Mouse (Mus musculus): ENCODE data around the gene Tmem151b. TPM values are rescaled to one million over a fixed set of nuclear protein-coding genes. Genes with fewer than 3 reads are reported as not detected.

Tmem151b gene
- polyA plus RNA-seq, 1 experiment = not detected

GRCm38 (mm10) chr17:45526571-45526970, 22.9 kb downstream of the Tmem151b start:
- H3K27me3 ChIP-seq (ENCODE audit: control insufficient read depth) = peaks cover 59% of the 10 kb centered on the region
- H3K4me3 ChIP-seq (replicated peaks) = no peak overlapping the region
- TF ChIP-seq GATA1 (IDR thresholded peaks at IDR 0.05; ENCODE audit: low read length) (no peak), TAL1 (IDR thresholded peaks at IDR 0.05; ENCODE audit: low read length) (no peak)
- peaks cover 7% of the 10 kb centered on the region for H3K4me1 ChIP-seq (ENCODE audit: control insufficient read depth)
- H3K36me3 ChIP-seq (ENCODE audit: control insufficient read depth) = no peaks in the 10 kb centered on the region
- H3K9me3 ChIP-seq (ENCODE audit: control insufficient read depth, low read length) = no peaks in the 10 kb centered on the region

- no peak for TF ChIP-seq TAL1 (IDR thresholded peaks at IDR 0.05; ENCODE audit: low read length)
- TF ChIP-seq GATA1 (IDR thresholded peaks at IDR 0.05; ENCODE audit: low read length) = no peak
- Histone ChIP-seq H3K4me3 (replicated peaks) (no peak overlapping the region), H3K9me3 (ENCODE audit: control insufficient read depth, low read length) (no peaks in the 10 kb centered on the region), H3K4me1 (ENCODE audit: control insufficient read depth) (peaks cover 7% of the 10 kb centered on the region), H3K36me3 (ENCODE audit: control insufficient read depth) (peaks cover 5% of the 10 kb centered on the region), H3K27me3 (ENCODE audit: control insufficient read depth) (peaks cover 45% of the 10 kb centered on the region)
Measured at GRCm38 (mm10) chr17:45524961-45525360, 24.5 kb downstream of the Tmem151b start.

- TF ChIP-seq TAL1 (IDR thresholded peaks at IDR 0.05; ENCODE audit: low read length) = no peak
- TF ChIP-seq GATA1 (IDR thresholded peaks at IDR 0.05; ENCODE audit: low read length) = no peak
- H3K27me3 ChIP-seq (ENCODE audit: control insufficient read depth) = peaks cover 34% of the 10 kb centered on the region
- H3K4me3 ChIP-seq (replicated peaks) = no peak within 1 kb of the TSS
Measured at GRCm38 (mm10) chr17:45523263-45523662, 26.2 kb downstream of the Tmem151b start, which contains the start of gene Tcte1. Gene Tcte1 (plus strand): TSS chr17:45523434.

GRCm38 (mm10) chr17:45520136-45520535, 29.3 kb downstream of the Tmem151b start:
- Histone ChIP-seq H3K27me3 (ENCODE audit: control insufficient read depth) (peaks cover 20% of the 10 kb centered on the region), H3K4me1 (ENCODE audit: control insufficient read depth) (peaks cover 5% of the 10 kb centered on the region), H3K36me3 (ENCODE audit: control insufficient read depth) (peaks cover 44% of the 10 kb centered on the region), H3K9me3 (ENCODE audit: control insufficient read depth, low read length) (no peaks in the 10 kb centered on the region), H3K4me3 (replicated peaks) (no peak overlapping the region)
- TF ChIP-seq GATA1 (IDR thresholded peaks at IDR 0.05; ENCODE audit: low read length) (no peak), TAL1 (IDR thresholded peaks at IDR 0.05; ENCODE audit: low read length) (no peak)

More at GRCm38 (mm10) chr17:45523263-45523662, 26.2 kb downstream of the Tmem151b start, which contains the start of gene Tcte1:
- no peaks in the 10 kb centered on the region for H3K9me3 ChIP-seq (ENCODE audit: control insufficient read depth, low read length)
- H3K36me3 ChIP-seq (ENCODE audit: control insufficient read depth) = peaks cover 21% of the 10 kb centered on the region
- H3K4me1 ChIP-seq (ENCODE audit: control insufficient read depth) = peaks cover 7% of the 10 kb centered on the region

GRCm38 (mm10) chr17:45518766-45519475, 30.6 kb downstream of the Tmem151b start:
- no peak for TF ChIP-seq TAL1 (IDR thresholded peaks at IDR 0.05; ENCODE audit: low read length)
- no peak for TF ChIP-seq GATA1 (IDR thresholded peaks at IDR 0.05; ENCODE audit: low read length)
- peaks cover 50% of the 10 kb centered on the region for H3K36me3 ChIP-seq (ENCODE audit: control insufficient read depth)
- H3K27me3 ChIP-seq (ENCODE audit: control insufficient read depth) = peaks cover 12% of the 10 kb centered on the region
- H3K4me3 ChIP-seq (replicated peaks) = no peak overlapping the region
- no peaks in the 10 kb centered on the region for H3K9me3 ChIP-seq (ENCODE audit: control insufficient read depth, low read length)
- peaks cover 5% of the 10 kb centered on the region for H3K4me1 ChIP-seq (ENCODE audit: control insufficient read depth)

GRCm38 (mm10) chr17:45517549-45518215, 31.8 kb downstream of the Tmem151b start:
- TF ChIP-seq GATA1 (IDR thresholded peaks at IDR 0.05; ENCODE audit: low read length) (no peak), TAL1 (IDR thresholded peaks at IDR 0.05; ENCODE audit: low read length) (no peak)
- no peaks in the 10 kb centered on the region for H3K4me1 ChIP-seq (ENCODE audit: control insufficient read depth)
- peaks cover 50% of the 10 kb centered on the region for H3K36me3 ChIP-seq (ENCODE audit: control insufficient read depth)
- H3K4me3 ChIP-seq (replicated peaks) = no peak overlapping the region
- 0 out of 2 replicates have a peak, but pooled peaks cover 2% of the 10 kb centered on the region for H3K27me3 ChIP-seq (ENCODE audit: control insufficient read depth)
- H3K9me3 ChIP-seq (ENCODE audit: control insufficient read depth, low read length) = no peaks in the 10 kb centered on the region

- no peak for TF ChIP-seq GATA1 (IDR thresholded peaks at IDR 0.05; ENCODE audit: low read length)
- TF ChIP-seq TAL1 (IDR thresholded peaks at IDR 0.05; ENCODE audit: low read length) = no peak
- peaks cover 50% of the 10 kb centered on the region for H3K36me3 ChIP-seq (ENCODE audit: control insufficient read depth)
- H3K9me3 ChIP-seq (ENCODE audit: control insufficient read depth, low read length) = no peaks in the 10 kb centered on the region
- no peaks in the 10 kb centered on the region for H3K27me3 ChIP-seq (ENCODE audit: control insufficient read depth)
- no peak overlapping the region for H3K4me3 ChIP-seq (replicated peaks)
- H3K4me1 ChIP-seq (ENCODE audit: control insufficient read depth) = no peaks in the 10 kb centered on the region
Measured at GRCm38 (mm10) chr17:45517135-45517534, 32.3 kb downstream of the Tmem151b start.

- Histone ChIP-seq H3K4me1 (ENCODE audit: control insufficient read depth) (no peaks in the 10 kb centered on the region), H3K9me3 (ENCODE audit: control insufficient read depth, low read length) (no peaks in the 10 kb centered on the region), H3K36me3 (ENCODE audit: control insufficient read depth) (peaks cover 50% of the 10 kb centered on the region), H3K27me3 (ENCODE audit: control insufficient read depth) (no peaks in the 10 kb centered on the region), H3K4me3 (replicated peaks) (no peak overlapping the region)
- TF ChIP-seq TAL1 (IDR thresholded peaks at IDR 0.05; ENCODE audit: low read length) (no peak), GATA1 (IDR thresholded peaks at IDR 0.05; ENCODE audit: low read length) (no peak)
Measured at GRCm38 (mm10) chr17:45516488-45516887, 33.0 kb downstream of the Tmem151b start.

GRCm38 (mm10) chr17:45515806-45516205, 33.7 kb downstream of the Tmem151b start:
- H3K9me3 ChIP-seq (ENCODE audit: control insufficient read depth, low read length) = no peaks in the 10 kb centered on the region
- H3K27me3 ChIP-seq (ENCODE audit: control insufficient read depth) = no peaks in the 10 kb centered on the region
- TF ChIP-seq GATA1 (IDR thresholded peaks at IDR 0.05; ENCODE audit: low read length) (no peak), TAL1 (IDR thresholded peaks at IDR 0.05; ENCODE audit: low read length) (no peak)
- H3K36me3 ChIP-seq (ENCODE audit: control insufficient read depth) = peaks cover 55% of the 10 kb centered on the region
- H3K4me1 ChIP-seq (ENCODE audit: control insufficient read depth) = no peaks in the 10 kb centered on the region
- H3K4me3 ChIP-seq (replicated peaks) = no peak overlapping the region

All from erythroblast, embryonic 14.5 days (primary cell).